Comparison of ENCODE assay signal across 20 mouse cellular contexts in the genomic region with DNA sequence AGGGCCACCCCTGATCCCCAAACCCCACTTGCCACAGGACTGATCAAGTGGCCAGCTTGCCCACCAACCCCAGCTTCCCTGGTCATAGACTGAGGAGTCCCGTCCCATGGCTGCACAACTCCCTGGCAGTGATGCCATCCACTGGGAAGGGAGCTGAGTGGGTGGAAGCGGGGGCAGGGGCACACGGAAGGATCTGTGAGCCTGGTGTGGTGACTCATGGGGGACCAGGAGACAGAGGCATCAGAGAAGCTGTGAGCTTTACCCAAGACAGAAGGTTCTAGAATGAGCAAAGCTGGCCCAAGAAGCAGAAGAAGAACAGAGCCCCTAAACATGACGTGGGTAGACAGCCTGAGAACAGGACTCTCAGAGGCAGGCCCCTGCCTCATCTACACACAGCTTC. TPM values are rescaled to one million over a fixed set of nuclear protein-coding genes. Genes with fewer than 3 reads are reported as not detected.
A peak's percentile ranks its signal among the peaks of the same experiment; 100 is the strongest.
DNase-seq lines count a peak whose midpoint lies in the region; TF ChIP-seq lines count a peak whose summit lies in the region.
"Had no signal": no experiment of that assay in that cellular context is flagged by ENCODE, and none has a peak within 500 bp of the region (broad histone marks: within the 10 kb centered on the region; RNA-seq: fewer than 3 reads in every experiment).

No protein-coding gene starts in this region.

- H3K27ac ChIP-seq in gastrocnemius, adult 2 months, result no peak overlapping the region
- H3K27ac ChIP-seq: embryonic facial prominence, embryonic 15.5 days; heart, embryonic 10.5 days; hindbrain, embryonic 14.5 days; limb, embryonic 15.5 days; liver, embryonic 15.5 days; macrophage; midbrain, embryonic 10.5 days; stomach, postnatal 0 days had no signal

- no peak overlapping the region for H3K4me3 ChIP-seq in gastrocnemius, adult 2 months
- H3K4me3 ChIP-seq: embryonic facial prominence, embryonic 15.5 days; heart, embryonic 10.5 days; limb, embryonic 15.5 days; liver, embryonic 15.5 days; midbrain, embryonic 10.5 days had no signal

- DNase-seq in frontal cortex, adult 2 months (ENCODE audit: extremely low spot score in 1 of 2, low spot score in 1 of 2), result peak; percentile 69 to 83
- DNase-seq in frontal cortex, postnatal 25 days (ENCODE audit: low spot score in 2 of 2), result no peak
- DNase-seq in left cerebral cortex, adult 18-20 months (ENCODE audit: low spot score in 2 of 2), result peak; percentile 82 to 84
- no peak for DNase-seq in left cerebral cortex, postnatal 4 days
- DNase-seq in left cerebral cortex, postnatal 25 days (ENCODE audit: low spot score in 2 of 2), result peak; percentile 49 to 85
- DNase-seq in heart, postnatal 10 days, result no peak
- no peak for DNase-seq in gastrocnemius, adult 2 months
- DNase-seq: adrenal gland, postnatal 25 days; cerebellum, adult 11-12 months; cerebellum, postnatal 25 days; kidney, adult 8-10 months; kidney, postnatal 14 days had no signal

- intact Hi-C loops in left cerebral cortex, postnatal 4 days (cut with DNase I), result no loop called here
- intact Hi-C loops in left cerebral cortex, postnatal 25 days (cut with DNase I), result no loop called here
- intact Hi-C loops in heart, postnatal 10 days (cut with DNase I), result no loop called here
- intact Hi-C loops in gastrocnemius, adult 2 months (cut with DNase I), result no loop called here

- no peak for TF ChIP-seq CTCF in gastrocnemius, adult 2 months (IDR thresholded peaks at IDR 0.05)

RNA-seq across cellular contexts. Expression of a gene that starts 26.8 kb away (rescaled TPM):
- polyA plus RNA-seq in frontal cortex, adult 2 months (2012; rRNA removed), result 13.9 and 14.7 TPM in 2 replicates
- 10 to 100 TPM; 30.6 to 33.4 TPM for total RNA-seq in left cerebral cortex, adult 18-20 months (2021)
- total RNA-seq in left cerebral cortex, postnatal 4 days (2021), result 10 to 100 TPM; 30.5 to 33.9 TPM
- total RNA-seq in left cerebral cortex, postnatal 25 days (2021), result 10 to 100 TPM; 32.5 to 34.5 TPM
- total RNA-seq in heart, postnatal 10 days (2021), result 10 to 100 TPM; 21.2 to 21.9 TPM
- total RNA-seq in gastrocnemius, adult 2 months (2021), result 10 to 100 TPM; 12.9 to 13.4 TPM

RNA-seq across cellular contexts. Expression of a gene that starts 30.2 kb away (rescaled TPM):
- 2.2 and 2.5 TPM in 2 replicates for polyA plus RNA-seq in frontal cortex, adult 2 months (2012; rRNA removed)
- total RNA-seq in left cerebral cortex, adult 18-20 months (2021), result 1 to 10 TPM; 1.1 TPM
- total RNA-seq in left cerebral cortex, postnatal 4 days (2021), result 1 to 10 TPM; 1.6 to 1.7 TPM
- total RNA-seq in left cerebral cortex, postnatal 25 days (2021), result 1 to 10 TPM; 1.1 to 1.2 TPM
- under 1 TPM; 0.22 TPM for total RNA-seq in heart, postnatal 10 days (2021)
- total RNA-seq in gastrocnemius, adult 2 months (2021), result under 1 TPM; 0.20 to 0.28 TPM

RNA-seq across cellular contexts. Expression of a gene that starts 38.3 kb away (rescaled TPM):
- polyA plus RNA-seq in frontal cortex, adult 2 months (2012; rRNA removed), result 59.7 and 61.2 TPM in 2 replicates
- total RNA-seq in left cerebral cortex, adult 18-20 months (2021), result 10 to 100 TPM; 90.8 to 94.2 TPM
- 100 to 1,000 TPM; 134 to 161 TPM for total RNA-seq in left cerebral cortex, postnatal 4 days (2021)
- 10 to 100 TPM; 77.7 to 82.7 TPM for total RNA-seq in left cerebral cortex, postnatal 25 days (2021)
- 10 to 100 TPM; 22.1 to 25.2 TPM for total RNA-seq in heart, postnatal 10 days (2021)
- 100 to 1,000 TPM in 1 of 2 experiments, 10 to 100 TPM in 1; 67.5 to 103 TPM for total RNA-seq in gastrocnemius, adult 2 months (2021)

Comparison
In these comparisons a context has a peak if more than half of its experiments do, and no peak if none do; other contexts are left out.
1. DNase-seq: peak in frontal cortex, adult 2 months (2 of 2), left cerebral cortex, adult 18-20 months (2 of 2) and left cerebral cortex, postnatal 25 days (2 of 2); none in frontal cortex, postnatal 25 days (0 of 2), left cerebral cortex, postnatal 4 days (single experiment), heart, postnatal 10 days (0 of 2) and gastrocnemius, adult 2 months (single experiment).